Mouse (Mus musculus): ENCODE results near the gene Muc1. TPM values are rescaled to one million over a fixed set of nuclear protein-coding genes. Genes with fewer than 3 reads are reported as not detected.

The Muc1 gene
- polyA plus RNA-seq, 1 experiment: 38.3 TPM

GRCm38 (mm10) chr3:89219546-89219945 lies 9.3 kb upstream of the Muc1 start:
- no peaks in the 10 kb centered on the region; the same call in 1 of the 2 replicates for H3K36me3 ChIP-seq (ENCODE audit: control insufficient read depth, insufficient read depth, low read length)
- H3K27ac ChIP-seq (ENCODE audit: control insufficient read depth, insufficient read depth, low read depth, low read length): no peak overlapping the region
- peaks cover 13% of the 10 kb centered on the region for H3K4me1 ChIP-seq (ENCODE audit: control insufficient read depth, insufficient read depth, low read length)
- H3K4me3 ChIP-seq (ENCODE audit: control insufficient read depth, low read depth, low read length): no peak overlapping the region
- H3K27me3 ChIP-seq (ENCODE audit: control insufficient read depth, insufficient read depth, low read length): no peaks in the 10 kb centered on the region
- no peak for TF ChIP-seq POLR2A (IDR thresholded peaks at IDR 0.05; ENCODE audit: control insufficient read depth, low read depth, low read length)
- no peak for TF ChIP-seq CTCF (IDR thresholded peaks at IDR 0.05; ENCODE audit: control insufficient read depth, insufficient read depth, insufficient replicate concordance, low read depth, low read length)

- H3K27ac ChIP-seq (ENCODE audit: control insufficient read depth, insufficient read depth, low read depth, low read length): no peak overlapping the region
- peaks cover 4% of the 10 kb centered on the region for H3K4me1 ChIP-seq (ENCODE audit: control insufficient read depth, insufficient read depth, low read length)
- no peaks in the 10 kb centered on the region; the same call in 1 of the 2 replicates for H3K36me3 ChIP-seq (ENCODE audit: control insufficient read depth, insufficient read depth, low read length)
- no peak for TF ChIP-seq POLR2A (IDR thresholded peaks at IDR 0.05; ENCODE audit: control insufficient read depth, low read depth, low read length)
- TF ChIP-seq CTCF (IDR thresholded peaks at IDR 0.05; ENCODE audit: control insufficient read depth, insufficient read depth, insufficient replicate concordance, low read depth, low read length): no peak
- no peaks in the 10 kb centered on the region for H3K27me3 ChIP-seq (ENCODE audit: control insufficient read depth, insufficient read depth, low read length)
- H3K4me3 ChIP-seq (ENCODE audit: control insufficient read depth, low read depth, low read length): no peak overlapping the region
These were observed 7.7 kb upstream of the Muc1 start for GRCm38 (mm10) chr3:89221167-89221566.

DNA sequence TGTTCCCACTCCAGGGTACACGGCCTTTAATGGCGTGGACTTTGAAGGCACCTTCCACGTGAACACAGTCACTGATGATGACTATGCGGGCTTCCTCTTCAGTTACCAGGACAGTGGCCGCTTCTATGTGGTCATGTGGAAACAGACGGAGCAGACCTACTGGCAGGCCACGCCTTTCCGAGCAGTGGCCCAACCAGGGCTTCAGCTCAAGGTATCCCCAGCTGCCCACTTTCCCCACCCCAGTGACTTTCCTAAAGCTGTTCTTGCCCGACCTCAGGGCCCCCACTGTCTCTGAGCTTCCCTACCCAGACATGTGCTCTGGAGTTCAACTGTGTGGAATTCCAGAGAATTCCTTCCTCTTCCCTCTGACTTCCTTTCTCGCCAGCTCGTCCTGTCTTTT lies 4.1 kb upstream of the Muc1 start:
- Histone ChIP-seq H3K4me1 (ENCODE audit: control insufficient read depth, insufficient read depth, low read length) (peaks cover 20% of the 10 kb centered on the region), H3K27ac (ENCODE audit: control insufficient read depth, insufficient read depth, low read depth, low read length) (no peak overlapping the region), H3K36me3 (ENCODE audit: control insufficient read depth, insufficient read depth, low read length) (no peaks in the 10 kb centered on the region; the same call in 1 of the 2 replicates), H3K27me3 (ENCODE audit: control insufficient read depth, insufficient read depth, low read length) (no peaks in the 10 kb centered on the region), H3K4me3 (ENCODE audit: control insufficient read depth, low read depth, low read length) (peak overlapping the region; percentile 89)
- TF ChIP-seq POLR2A (IDR thresholded peaks at IDR 0.05; ENCODE audit: control insufficient read depth, low read depth, low read length) (no peak), CTCF (IDR thresholded peaks at IDR 0.05; ENCODE audit: control insufficient read depth, insufficient read depth, insufficient replicate concordance, low read depth, low read length) (no peak)

- TF ChIP-seq CTCF (IDR thresholded peaks at IDR 0.05; ENCODE audit: control insufficient read depth, insufficient read depth, insufficient replicate concordance, low read depth, low read length) (no peak), POLR2A (IDR thresholded peaks at IDR 0.05; ENCODE audit: control insufficient read depth, low read depth, low read length) (no peak)
- H3K27ac ChIP-seq (ENCODE audit: control insufficient read depth, insufficient read depth, low read depth, low read length): no peak overlapping the region; the same call in 1 of the 2 replicates
- peak overlapping the region; percentile 89 for H3K4me3 ChIP-seq (ENCODE audit: control insufficient read depth, low read depth, low read length)
- H3K4me1 ChIP-seq (ENCODE audit: control insufficient read depth, insufficient read depth, low read length): peaks cover 20% of the 10 kb centered on the region
- H3K36me3 ChIP-seq (ENCODE audit: control insufficient read depth, insufficient read depth, low read length): no peaks in the 10 kb centered on the region; the same call in 1 of the 2 replicates
- no peaks in the 10 kb centered on the region for H3K27me3 ChIP-seq (ENCODE audit: control insufficient read depth, insufficient read depth, low read length)
These were observed 3.5 kb upstream of the Muc1 start for GRCm38 (mm10) chr3:89225321-89225815.

DNA sequence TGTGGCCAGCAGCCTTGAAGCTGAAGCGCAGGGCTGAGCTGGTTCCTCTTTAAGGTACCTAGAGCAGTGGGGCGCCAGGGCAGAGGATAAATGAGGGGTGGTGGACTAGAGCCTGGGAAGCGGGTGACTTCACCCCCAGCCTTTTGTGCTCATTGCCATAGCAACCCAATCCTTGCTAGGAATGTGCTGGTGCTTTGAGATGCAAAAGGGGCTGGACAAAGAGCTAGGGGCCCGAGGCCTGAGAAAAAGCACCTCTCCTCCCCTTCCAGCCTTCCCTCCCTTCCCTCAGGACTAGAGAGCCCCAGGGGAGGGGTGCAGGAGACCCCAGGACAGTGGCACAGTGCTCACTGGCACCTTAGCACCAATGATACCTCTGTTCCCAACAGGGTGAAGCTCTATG lies 2.9 kb upstream of the Muc1 start:
- H3K27me3 ChIP-seq (ENCODE audit: control insufficient read depth, insufficient read depth, low read length): no peaks in the 10 kb centered on the region
- no peaks in the 10 kb centered on the region; the same call in 1 of the 2 replicates for H3K36me3 ChIP-seq (ENCODE audit: control insufficient read depth, insufficient read depth, low read length)
- peak overlapping the region; percentile 89 for H3K4me3 ChIP-seq (ENCODE audit: control insufficient read depth, low read depth, low read length)
- TF ChIP-seq CTCF (IDR thresholded peaks at IDR 0.05; ENCODE audit: control insufficient read depth, insufficient read depth, insufficient replicate concordance, low read depth, low read length): no peak
- no peak for TF ChIP-seq POLR2A (IDR thresholded peaks at IDR 0.05; ENCODE audit: control insufficient read depth, low read depth, low read length)
- no peak overlapping the region; the same call in 1 of the 2 replicates for H3K27ac ChIP-seq (ENCODE audit: control insufficient read depth, insufficient read depth, low read depth, low read length)
- peaks cover 20% of the 10 kb centered on the region for H3K4me1 ChIP-seq (ENCODE audit: control insufficient read depth, insufficient read depth, low read length)

- Histone ChIP-seq H3K4me1 (ENCODE audit: control insufficient read depth, insufficient read depth, low read length) (peaks cover 20% of the 10 kb centered on the region), H3K36me3 (ENCODE audit: control insufficient read depth, insufficient read depth, low read length) (no peaks in the 10 kb centered on the region; the same call in 1 of the 2 replicates), H3K27me3 (ENCODE audit: control insufficient read depth, insufficient read depth, low read length) (no peaks in the 10 kb centered on the region), H3K4me3 (ENCODE audit: control insufficient read depth, low read depth, low read length) (peak overlapping the region; percentile 89), H3K27ac (ENCODE audit: control insufficient read depth, insufficient read depth, low read depth, low read length) (no peak overlapping the region; the same call in 1 of the 2 replicates)
- TF ChIP-seq POLR2A (IDR thresholded peaks at IDR 0.05; ENCODE audit: control insufficient read depth, low read depth, low read length) (no peak), CTCF (IDR thresholded peaks at IDR 0.05; ENCODE audit: control insufficient read depth, insufficient read depth, insufficient replicate concordance, low read depth, low read length) (no peak)
These were observed 2.5 kb upstream of the Muc1 start for GRCm38 (mm10) chr3:89226361-89226760.

GRCm38 (mm10) chr3:89226900-89227299 lies 2.0 kb upstream of the Muc1 start, which contains the start of gene Mtx1:
Gene Mtx1, minus strand, starts transcription at chr3:89227088.
- H3K4me1 ChIP-seq (ENCODE audit: control insufficient read depth, insufficient read depth, low read length): peaks cover 20% of the 10 kb centered on the region
- TF ChIP-seq CTCF (IDR thresholded peaks at IDR 0.05; ENCODE audit: control insufficient read depth, insufficient read depth, insufficient replicate concordance, low read depth, low read length) (no peak), POLR2A (IDR thresholded peaks at IDR 0.05; ENCODE audit: control insufficient read depth, low read depth, low read length) (no peak)

More at GRCm38 (mm10) chr3:89226900-89227299, 2.0 kb upstream of the Muc1 start, which contains the start of gene Mtx1:
- Histone ChIP-seq H3K27me3 (ENCODE audit: control insufficient read depth, insufficient read depth, low read length) (no peaks in the 10 kb centered on the region), H3K36me3 (ENCODE audit: control insufficient read depth, insufficient read depth, low read length) (no peaks in the 10 kb centered on the region; the same call in 1 of the 2 replicates), H3K4me3 (ENCODE audit: control insufficient read depth, low read depth, low read length) (peak within 1 kb of the TSS; percentile 89), H3K27ac (ENCODE audit: control insufficient read depth, insufficient read depth, low read depth, low read length) (peak within 1 kb of the TSS; percentile 76)

Measured in testis, adult 2 months (tissue).